Mouse (Mus musculus) MEL (cell line): ENCODE measurements at regions not wholly inside any gene's neighbourhood (a gene's known extent, or its start where the extent isn't known, plus 50 kb on each side); places are given as distances from the start of the nearest gene placed in this dataset.

Experiments
- DNase-seq: peaks from one replicate; pipeline ENCODE4 v3.0.0; 2011; ENCODE audit warnings: low read depth, low spot score
- H3K27ac ChIP-seq: 2 replicates; pipeline ENCODE4 v1.5.1; 2012; ENCODE audit warnings: low read depth, mild to moderate bottlenecking, control low read depth, low read length, moderate library complexity; ENCODE audit not compliant: control insufficient read depth
- H3K27me3 ChIP-seq, 2 experiments: fragments of 150-350 bp in 1 of 2; sonication (generic) in 1 of 2; 2 replicates each; pipeline ENCODE4 v1.6.1; 2012; ENCODE audit warnings: low read length in 2 of 2, mild to moderate bottlenecking in 2 of 2, improper control_type of control experiment in 1 of 2, moderate library complexity in 1 of 2; ENCODE audit not compliant: insufficient read depth in 2 of 2, control insufficient read depth in 1 of 2
- H3K36me3 ChIP-seq, 2 experiments: 2 replicates each; pipeline ENCODE4 v1.6.1; 2012 to 2014; ENCODE audit warnings: low read length in 2 of 2, improper control_type of control experiment in 1 of 2, inconsistent platforms in 1 of 2, mild to moderate bottlenecking in 1 of 2; ENCODE audit not compliant: insufficient read depth in 2 of 2, control insufficient read depth in 1 of 2
- H3K4me1 ChIP-seq, 2 experiments: fragments of 150-350 bp in 1 of 2; sonication (generic) in 1 of 2; 2 replicates each; pipeline ENCODE4 v1.6.1; 2012; ENCODE audit warnings: low read length in 2 of 2, improper control_type of control experiment in 1 of 2, mild to moderate bottlenecking in 1 of 2; ENCODE audit not compliant: insufficient read depth in 2 of 2, control insufficient read depth in 1 of 2
- H3K4me3 ChIP-seq, 2 experiments: fragments of 150-350 bp in 1 of 2; sonication (generic) in 1 of 2; 2 replicates each; pipeline ENCODE4 v1.5.1; 2012; ENCODE audit warnings: low read depth in 2 of 2, low read length in 2 of 2, mild to moderate bottlenecking in 2 of 2, moderate library complexity in 2 of 2, control low read depth in 1 of 2, improper control_type of control experiment in 1 of 2; ENCODE audit not compliant: control insufficient read depth in 1 of 2, insufficient read depth in 1 of 2
- H3K79me2 ChIP-seq: 2 replicates; pipeline ENCODE4 v1.6.1; 2012; ENCODE audit warnings: mild to moderate bottlenecking, low read length, moderate library complexity; ENCODE audit not compliant: control insufficient read depth, poor library complexity, insufficient read depth
- H3K9ac ChIP-seq: 2 replicates; pipeline ENCODE4 v1.6.1; 2012; ENCODE audit warnings: low read depth, mild to moderate bottlenecking, control low read depth, low read length, moderate library complexity; ENCODE audit not compliant: control insufficient read depth, poor library complexity, severe bottlenecking
- H3K9me3 ChIP-seq: fragments of 150-350 bp; sonication (generic); replicated peaks from 2 replicates; pipeline ENCODE4 v1.6.1; 2012; ENCODE audit warnings: mild to moderate bottlenecking, low read length, improper control_type of control experiment, moderate library complexity; ENCODE audit not compliant: insufficient read depth
- BHLHE40 ChIP-seq: IDR thresholded peaks from 2 replicates; pipeline ENCODE4 v1.6.1; 2012; ENCODE audit warnings: low read depth, mild to moderate bottlenecking, inconsistent platforms, low read length, improper control_type of control experiment, borderline replicate concordance
- CHD1 ChIP-seq: IDR thresholded peaks from 2 replicates; pipeline ENCODE4 v1.6.1; 2012; ENCODE audit warnings: low read depth, mild to moderate bottlenecking, inconsistent platforms, low read length, improper control_type of control experiment
- CHD2 ChIP-seq: IDR thresholded peaks from 2 replicates; pipeline ENCODE4 v1.6.1; 2011; ENCODE audit warnings: low read length, improper control_type of control experiment
- E2F4 ChIP-seq: IDR thresholded peaks from 2 replicates; pipeline ENCODE4 v1.6.1; 2011; ENCODE audit warnings: low read depth, low read length, improper control_type of control experiment, borderline replicate concordance
- ELF1 ChIP-seq: IDR thresholded peaks from 2 replicates; pipeline ENCODE4 v1.6.1; 2014; ENCODE audit warnings: low read depth, mild to moderate bottlenecking, inconsistent platforms, low read length, improper control_type of control experiment, moderate library complexity
- EP300 ChIP-seq, 2 experiments: IDR thresholded peaks; 2 replicates each; pipeline ENCODE4 v1.6.1; 2011; ENCODE audit warnings: improper control_type of control experiment in 2 of 2, low read length in 2 of 2, low read depth in 1 of 2, mild to moderate bottlenecking in 1 of 2
- ETS1 ChIP-seq: IDR thresholded peaks from 2 replicates; pipeline ENCODE4 v1.6.1; 2012; ENCODE audit warnings: low read depth, mild to moderate bottlenecking, inconsistent platforms, low read length, improper control_type of control experiment, moderate library complexity
- GABPA ChIP-seq: IDR thresholded peaks from 2 replicates; pipeline ENCODE4 v1.6.1; 2012; ENCODE audit warnings: low read depth, mild to moderate bottlenecking, inconsistent platforms, low read length, improper control_type of control experiment, moderate library complexity
- GATA1 ChIP-seq: IDR thresholded peaks from 2 replicates; pipeline ENCODE4 v1.6.1; 2011; ENCODE audit warnings: low read depth, low read length, improper control_type of control experiment
- HCFC1 ChIP-seq: IDR thresholded peaks from 2 replicates; pipeline ENCODE4 v1.6.1; 2012; ENCODE audit warnings: low read depth, mild to moderate bottlenecking, inconsistent platforms, low read length, improper control_type of control experiment, moderate library complexity
- JUND ChIP-seq: IDR thresholded peaks from 2 replicates; pipeline ENCODE4 v1.6.1; 2011; ENCODE audit warnings: low read depth, mild to moderate bottlenecking, improper control_type of control experiment, low read length
- MAFK ChIP-seq: IDR thresholded peaks from 2 replicates; pipeline ENCODE4 v1.6.1; 2011; ENCODE audit warnings: low read depth, mild to moderate bottlenecking, low read length, improper control_type of control experiment, borderline replicate concordance
- MAX ChIP-seq: IDR thresholded peaks from 2 replicates; pipeline ENCODE4 v1.6.1; 2011; ENCODE audit warnings: low read length, improper control_type of control experiment
- MAZ ChIP-seq: IDR thresholded peaks from 2 replicates; pipeline ENCODE4 v1.6.1; 2012; ENCODE audit warnings: low read depth, mild to moderate bottlenecking, inconsistent platforms, low read length, improper control_type of control experiment
- MEF2A ChIP-seq: IDR thresholded peaks from 2 replicates; pipeline ENCODE4 v1.6.1; 2014; ENCODE audit warnings: low read depth, mild to moderate bottlenecking, inconsistent platforms, low read length, improper control_type of control experiment; ENCODE audit not compliant: poor library complexity, insufficient replicate concordance, severe bottlenecking; ENCODE audit errors: extremely low read depth
- MXI1 ChIP-seq: IDR thresholded peaks from 2 replicates; pipeline ENCODE4 v1.6.1; 2011; ENCODE audit warnings: mild to moderate bottlenecking, low read depth, low read length, improper control_type of control experiment
- MYB ChIP-seq: IDR thresholded peaks from 2 replicates; pipeline ENCODE4 v1.6.1; 2011; ENCODE audit warnings: mild to moderate bottlenecking, low read depth, low read length, improper control_type of control experiment
- MYC ChIP-seq: IDR thresholded peaks from 2 replicates; pipeline ENCODE4 v1.6.1; 2011; ENCODE audit warnings: low read depth, mild to moderate bottlenecking, low read length, improper control_type of control experiment, moderate library complexity
- NELFE ChIP-seq: IDR thresholded peaks from 2 replicates; pipeline ENCODE4 v1.6.1; 2011; ENCODE audit warnings: low read depth, low read length, improper control_type of control experiment
- NRF1 ChIP-seq: IDR thresholded peaks from 2 replicates; pipeline ENCODE4 v1.6.1; 2014; ENCODE audit warnings: low read depth, mild to moderate bottlenecking, inconsistent platforms, low read length, improper control_type of control experiment, moderate library complexity; ENCODE audit not compliant: poor library complexity, insufficient read depth, severe bottlenecking
- POLR2AphosphoS5 ChIP-seq: IDR thresholded peaks from 2 replicates; pipeline ENCODE4 v1.6.1; 2012; ENCODE audit warnings: low read depth, borderline replicate concordance, mild to moderate bottlenecking, inconsistent platforms, low read length, moderate library complexity, mixed read lengths
- RAD21 ChIP-seq: IDR thresholded peaks from 2 replicates; pipeline ENCODE4 v1.6.1; 2011; ENCODE audit warnings: mild to moderate bottlenecking, low read depth, low read length, improper control_type of control experiment
- RCOR1 ChIP-seq: IDR thresholded peaks from 2 replicates; pipeline ENCODE4 v1.6.1; 2012; ENCODE audit warnings: low read depth, mild to moderate bottlenecking, inconsistent platforms, low read length, improper control_type of control experiment
- SIN3A ChIP-seq: IDR thresholded peaks from 2 replicates; pipeline ENCODE4 v1.6.1; 2012; ENCODE audit warnings: low read length, improper control_type of control experiment, inconsistent platforms
- SMC3 ChIP-seq: IDR thresholded peaks from 2 replicates; pipeline ENCODE4 v1.6.1; 2011; ENCODE audit warnings: low read depth, low read length, improper control_type of control experiment
- TAL1 ChIP-seq: IDR thresholded peaks from 2 replicates; pipeline ENCODE4 v1.6.1; 2012; ENCODE audit warnings: mild to moderate bottlenecking, inconsistent platforms, low read length, moderate library complexity, mixed read lengths
- TBP ChIP-seq: IDR thresholded peaks from 2 replicates; pipeline ENCODE4 v1.8.0; 2011; ENCODE audit warnings: low read depth, low read length, improper control_type of control experiment
- TCF12 ChIP-seq: IDR thresholded peaks from 2 replicates; pipeline ENCODE4 v1.6.1; 2014; ENCODE audit warnings: low read depth, mild to moderate bottlenecking, inconsistent platforms, low read length, improper control_type of control experiment, moderate library complexity
- USF1 ChIP-seq: IDR thresholded peaks from 2 replicates; pipeline ENCODE4 v1.6.1; 2014; ENCODE audit warnings: low read depth, mild to moderate bottlenecking, inconsistent platforms, low read length, improper control_type of control experiment, moderate library complexity
- ZC3H11A ChIP-seq: IDR thresholded peaks from 2 replicates; pipeline ENCODE4 v1.6.1; 2012; ENCODE audit warnings: low read depth, mild to moderate bottlenecking, inconsistent platforms, low read length, improper control_type of control experiment
- ZKSCAN1 ChIP-seq: IDR thresholded peaks from 2 replicates; pipeline ENCODE4 v1.6.1; 2012; ENCODE audit warnings: low read depth, mild to moderate bottlenecking, inconsistent platforms, low read length, improper control_type of control experiment, moderate library complexity

- TF ChIP-seq MAZ (peak; percentile 96), E2F4 (no peak), MEF2A (no peak), MAX (0 out of 2 replicates have a peak, but pooled peaks have one; percentile 15), EP300 (IDR thresholded peaks at IDR 0.05; ENCODE audit: low read depth in 1 of 2, low read length in 2 of 2) (peak; percentile 98 to 99), CHD1 (peak; percentile 58; the same call in 1 of the 2 replicates)
Observed at GRCm38 (mm10) chr17:83956821-83957565, 109.2 kb upstream of the Haao start (continued).

- Histone ChIP-seq H3K9ac (peak overlapping the region; percentile 59), H3K27me3 (no peaks in the 10 kb centered on the region), H3K36me3 (peaks cover 0 to 35% of the 10 kb centered on the region in 2 experiments; a peak in 2 of 4 replicates), H3K4me3 (peak overlapping the region; percentile 33 to 47), H3K27ac (peak overlapping the region; percentile 92), H3K79me2 (0 out of 2 replicates have a peak, but pooled peaks cover 2% of the 10 kb centered on the region), H3K9me3 (no peaks in the 10 kb centered on the region), H3K4me1 (peaks cover 29 to 57% of the 10 kb centered on the region in 2 experiments)
- DNase-seq: peak; percentile 67
- no peak for TF ChIP-seq E2F4
- TF ChIP-seq GATA1: no peak
- no peak for TF ChIP-seq MAFK
- TF ChIP-seq ZKSCAN1: no peak
- TF ChIP-seq ETS1: no peak
- no peak for TF ChIP-seq NRF1
- TF ChIP-seq MYB: no peak
- TF ChIP-seq GABPA: no peak
- TF ChIP-seq CHD1: no peak; the same call in 1 of the 2 replicates
- TF ChIP-seq TCF12: no peak
- TF ChIP-seq MEF2A: 0 out of 2 replicates have a peak, but pooled peaks have one; percentile 19
- TF ChIP-seq ELF1: no peak
- peak; percentile 25; the same call in 1 of the 2 replicates for TF ChIP-seq RCOR1
- no peak for TF ChIP-seq CHD2
- TF ChIP-seq TBP: 0 out of 2 replicates have a peak, but pooled peaks have one; percentile 27
- TF ChIP-seq JUND: no peak
- TF ChIP-seq MXI1: 0 out of 2 replicates have a peak, but pooled peaks have one; percentile 30
- TF ChIP-seq SIN3A: no peak
- TF ChIP-seq BHLHE40: no peak
- peak; percentile 42; the same call in 1 of the 2 replicates for TF ChIP-seq NELFE
- TF ChIP-seq USF1: 0 out of 2 replicates have a peak, but pooled peaks have one; percentile 7
- 0 out of 2 replicates have a peak, but pooled peaks have one; percentile 29 for TF ChIP-seq MYC
- no peak for TF ChIP-seq MAZ
- TF ChIP-seq RAD21: no peak
- TF ChIP-seq ZC3H11A: no peak
- no peak for TF ChIP-seq MAX
- TF ChIP-seq HCFC1: 0 out of 2 replicates have a peak, but pooled peaks have one; percentile 14
- peak; percentile 15 to 53; a peak in 3 of 4 replicates for TF ChIP-seq EP300 (IDR thresholded peaks at IDR 0.05; ENCODE audit: low read depth in 1 of 2, low read length in 2 of 2)
- no peak for TF ChIP-seq POLR2AphosphoS5
- no peak for TF ChIP-seq SMC3
- no peak for TF ChIP-seq TAL1
Observed at GRCm38 (mm10) chr17:83955978-83956377, 108.2 kb upstream of the Haao start.
